Mouse (Mus musculus) forebrain, embryonic 14.5 days (tissue): ENCODE data around the gene Pibf1. TPM values are rescaled to one million over a fixed set of nuclear protein-coding genes. Genes with fewer than 3 reads are reported as not detected.
A peak's percentile ranks its signal among the peaks of the same experiment; 100 is the strongest.

Experiments
- ATAC-seq: fragments of 200-750 bp; cut with Nextera tagmentation; 2 replicates; pipeline ENCODE4 v1.8.0; 2017; ENCODE audit warnings: mild to moderate bottlenecking, moderate library complexity
- DNase-seq: peaks from one replicate; pipeline ENCODE4 v3.0.0-alpha.2; 2015; ENCODE audit warnings: low spot score
- H3K27ac ChIP-seq: fragments of 300-500 bp; sonication (generic); 2 replicates; pipeline ENCODE4 v1.5.1; 2014; ENCODE audit warnings: low read depth, mild to moderate bottlenecking, control low read depth, low read length, moderate library complexity
- H3K27me3 ChIP-seq: fragments of 300-500 bp; sonication (generic); replicated peaks from 2 replicates; pipeline ENCODE4 v1.6.1; 2014; ENCODE audit warnings: low read length, control low read depth, mixed read lengths; ENCODE audit not compliant: control insufficient read depth, insufficient read depth
- H3K36me3 ChIP-seq: fragments of 300-500 bp; sonication (generic); 2 replicates; pipeline ENCODE4 v1.6.1; 2014; ENCODE audit warnings: low read length, control low read depth; ENCODE audit not compliant: control insufficient read depth, insufficient read depth
- H3K4me1 ChIP-seq: fragments of 300-500 bp; sonication (generic); 2 replicates; pipeline ENCODE4 v1.6.1; 2014; ENCODE audit warnings: antibody characterized with exemption, low read length, control low read depth; ENCODE audit not compliant: control insufficient read depth, insufficient read depth
- H3K4me2 ChIP-seq: fragments of 300-500 bp; sonication (generic); 2 replicates; pipeline ENCODE4 v1.6.1; 2014; ENCODE audit warnings: mild to moderate bottlenecking, control low read depth, low read length
- H3K4me3 ChIP-seq: fragments of 300-500 bp; sonication (generic); 2 replicates; pipeline ENCODE4 v1.5.1; 2014; ENCODE audit warnings: low read depth, low read length, control low read depth
- H3K9ac ChIP-seq: fragments of 300-500 bp; sonication (generic); 2 replicates; pipeline ENCODE4 v1.6.1; 2014; ENCODE audit warnings: mild to moderate bottlenecking, low read length, control low read depth, moderate library complexity
- H3K9me3 ChIP-seq: fragments of 300-500 bp; sonication (generic); replicated peaks from 2 replicates; pipeline ENCODE4 v1.6.1; 2016; ENCODE audit warnings: low read length, control low read depth, mixed read lengths; ENCODE audit not compliant: control insufficient read depth
- WGBS: fragments of 180-500 bp; shearing (Covaris S2); extraction: QIAGEN DNeasy Blood & Tissue Kit; methylation state at CpG from one replicate; pipeline ENCODE4 v1.1.7; 2014; 5-methylcytosine and 5-hydroxymethylcytosine counted together
- polyA plus RNA-seq: library from polyadenylated mRNA; unstranded; fragments of >200 nt; fragmentation: Nextera tagmentation; extraction: Ambion mirVana; gene quantifications from 2 replicates; pipeline ENCODE4 v1.2.1, GENCODE M21; 2014

Gene Pibf1
- polyA plus RNA-seq: 20.2 and 21.1 TPM in 2 replicates

DNA sequence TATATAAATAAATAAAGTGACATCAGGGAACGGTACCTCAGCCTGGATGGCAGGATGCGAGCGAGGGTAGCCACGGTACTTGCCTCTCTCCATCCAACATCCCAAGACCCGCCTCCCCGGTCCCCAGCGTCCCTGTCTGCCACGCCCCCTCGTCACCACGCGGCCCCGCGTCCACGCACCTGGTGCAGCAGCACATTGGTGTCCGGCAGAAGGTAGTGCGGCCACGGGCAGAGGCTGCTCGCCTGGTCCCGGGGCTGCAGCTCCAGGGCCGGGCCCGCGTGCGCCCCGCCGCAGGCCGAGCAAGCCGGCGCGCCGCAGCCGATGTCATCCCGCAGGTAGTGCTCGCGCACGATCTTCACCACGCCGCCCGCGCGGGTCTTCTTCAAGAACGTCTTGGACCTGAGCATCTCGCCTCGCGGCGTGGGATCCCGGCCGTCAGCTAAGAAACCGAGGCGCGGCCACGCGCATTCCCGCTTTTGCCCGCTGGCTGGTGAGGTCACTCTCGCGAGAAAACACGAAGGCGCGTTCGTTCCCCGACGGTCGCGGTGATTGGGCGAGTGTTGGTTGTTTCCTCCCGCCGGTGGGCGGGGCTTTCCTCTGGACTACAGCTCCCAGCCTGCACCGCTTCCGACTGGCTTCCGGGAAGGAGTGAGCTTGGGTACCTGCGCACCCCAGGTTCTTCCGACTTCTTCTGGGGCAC is at the start of gene Pibf1, which contains the start of gene Dis3:
Gene Pibf1 (plus strand): TSS at position 158 of the 700 bp plus-strand sequence.
Gene Dis3 (minus strand): TSS at position 504 of the 700 bp plus-strand sequence.
- ATAC-seq: peak; percentile 100

DNA sequence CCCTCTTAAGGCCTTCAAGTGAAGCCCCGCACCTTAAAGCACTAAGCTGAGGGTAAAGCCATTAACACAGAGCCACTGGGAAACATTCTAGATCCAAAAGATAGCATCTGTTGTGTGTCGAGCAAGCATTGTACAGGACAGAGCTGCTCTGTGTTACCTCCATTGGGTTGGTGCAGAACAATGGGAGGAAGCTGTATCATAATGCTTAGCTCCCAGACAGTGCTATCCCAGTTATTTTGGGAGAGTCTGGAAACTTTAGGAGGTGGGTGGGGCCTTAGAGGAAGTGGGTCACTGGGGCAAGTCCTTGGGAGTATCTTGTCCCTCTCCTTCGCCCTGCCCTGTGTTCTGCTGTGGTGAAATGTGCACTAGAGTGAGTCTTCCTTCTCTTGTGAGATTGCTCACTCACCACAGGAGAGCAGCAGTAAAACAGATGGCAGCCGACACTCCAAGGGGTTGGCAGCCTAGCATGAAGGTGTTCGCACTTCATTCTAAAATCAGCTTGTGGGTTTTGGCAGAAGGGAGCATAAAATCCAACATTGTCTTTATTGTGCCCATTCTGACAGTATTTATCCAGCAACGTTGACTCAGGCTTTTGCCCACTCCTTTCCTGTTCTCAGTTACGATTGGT is 40.2 kb upstream of the Pibf1 start:
- peak; percentile 32 for DNase-seq
- Histone ChIP-seq H3K9me3 (no peaks in the 10 kb centered on the region), H3K4me1 (no peaks in the 10 kb centered on the region), H3K27me3 (no peaks in the 10 kb centered on the region), H3K36me3 (peaks cover 26% of the 10 kb centered on the region), H3K4me2 (no peak overlapping the region), H3K4me3 (no peak overlapping the region), H3K9ac (no peak overlapping the region), H3K27ac (no peak overlapping the region)
- 85% methylated on average over 7 of the region's 7 CpGs for WGBS
- ATAC-seq: peak; percentile 48; the same call in 1 of the 2 replicates

More for the DNA sequence above, at the start of gene Pibf1, which contains the start of gene Dis3:
- peak within 1 kb of the TSS; percentile 94 for H3K4me3 ChIP-seq
- peak; percentile 99 for DNase-seq
- peaks cover 45% of the 10 kb centered on the region for H3K36me3 ChIP-seq
- H3K4me1 ChIP-seq: peaks cover 8% of the 10 kb centered on the region; the same call in 1 of the 2 replicates
- peak within 1 kb of the TSS; percentile 63 for H3K4me2 ChIP-seq
- H3K27me3 ChIP-seq: no peaks in the 10 kb centered on the region
- peak within 1 kb of the TSS; percentile 72 for H3K27ac ChIP-seq
- under 1% methylated on average over 71 of the region's 73 CpGs for WGBS
- H3K9me3 ChIP-seq: no peaks in the 10 kb centered on the region
- peak within 1 kb of the TSS; percentile 90 for H3K9ac ChIP-seq

- DNase-seq: peak; percentile 51
- ATAC-seq: peak; percentile 66; the same call in 1 of the 2 replicates
- H3K4me1 ChIP-seq: no peaks in the 10 kb centered on the region
- no peaks in the 10 kb centered on the region for H3K9me3 ChIP-seq
- 80% methylated on average over 12 of the region's 12 CpGs for WGBS
- H3K9ac ChIP-seq: no peak overlapping the region
- H3K4me2 ChIP-seq: peak overlapping the region; percentile 12; the same call in 1 of the 2 replicates
- no peaks in the 10 kb centered on the region for H3K27me3 ChIP-seq
- H3K36me3 ChIP-seq: peaks cover 26% of the 10 kb centered on the region
- no peak overlapping the region for H3K27ac ChIP-seq
- H3K4me3 ChIP-seq: no peak overlapping the region
Measured at GRCm38 (mm10) chr14:99060616-99061015, 38.6 kb upstream of the Pibf1 start.

DNA sequence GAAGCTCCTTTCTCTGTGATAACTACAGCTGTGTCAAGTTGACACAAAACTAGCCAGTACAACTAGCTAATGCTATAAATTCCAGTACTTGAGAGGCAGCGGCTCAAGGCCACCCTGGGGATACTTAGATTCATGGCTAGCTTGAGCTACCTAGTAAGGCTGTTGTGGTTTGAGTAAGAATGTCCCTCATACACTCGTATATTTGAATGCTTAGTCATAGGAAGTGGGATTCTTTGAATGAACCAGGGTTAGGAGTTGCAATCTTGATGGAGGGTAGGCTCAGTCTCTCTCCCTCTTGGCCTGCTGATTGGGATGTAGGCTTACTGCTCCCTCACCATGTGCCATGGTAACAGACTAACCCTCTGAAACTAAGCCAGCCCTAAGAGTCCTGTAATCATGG is 36.1 kb upstream of the Pibf1 start:
- peaks cover 23% of the 10 kb centered on the region for H3K36me3 ChIP-seq
- H3K9me3 ChIP-seq: no peaks in the 10 kb centered on the region
- no peaks in the 10 kb centered on the region for H3K4me1 ChIP-seq
- ATAC-seq (no peak), DNase-seq (no peak)
- no peak overlapping the region for H3K4me3 ChIP-seq
- 94% methylated on average over 2 of the region's 2 CpGs for WGBS
- H3K27me3 ChIP-seq: no peaks in the 10 kb centered on the region
- no peak overlapping the region for H3K9ac ChIP-seq
- no peak overlapping the region for H3K4me2 ChIP-seq
- no peak overlapping the region for H3K27ac ChIP-seq

DNA sequence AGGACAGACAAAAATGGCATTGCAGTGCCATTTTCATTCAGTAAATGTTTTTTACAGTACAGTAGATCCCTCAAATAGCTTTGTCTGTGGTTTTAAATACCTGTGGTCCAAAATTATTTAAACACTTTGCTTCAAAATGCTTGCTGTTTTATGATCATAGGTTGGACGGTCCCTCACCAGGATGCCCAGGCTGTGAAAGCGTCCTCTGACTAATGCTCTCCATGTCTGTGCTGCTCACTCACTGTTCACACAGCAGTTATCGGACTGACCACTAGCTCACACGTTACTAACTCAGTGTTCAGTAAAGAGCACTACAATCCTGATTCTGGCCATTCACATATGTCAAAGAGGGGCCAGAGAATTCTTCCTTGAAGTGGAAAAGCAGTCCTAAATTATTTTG is 28.1 kb upstream of the Pibf1 start:
- Histone ChIP-seq H3K27me3 (no peaks in the 10 kb centered on the region), H3K4me1 (no peaks in the 10 kb centered on the region), H3K4me2 (no peak overlapping the region), H3K36me3 (peaks cover 40% of the 10 kb centered on the region), H3K4me3 (no peak overlapping the region), H3K27ac (no peak overlapping the region), H3K9ac (no peak overlapping the region), H3K9me3 (no peaks in the 10 kb centered on the region)
- no peak for DNase-seq
- ATAC-seq: 0 out of 2 replicates have a peak, but pooled peaks have one; percentile 32
- WGBS: 91% methylated on average over 4 of the region's 4 CpGs

DNA sequence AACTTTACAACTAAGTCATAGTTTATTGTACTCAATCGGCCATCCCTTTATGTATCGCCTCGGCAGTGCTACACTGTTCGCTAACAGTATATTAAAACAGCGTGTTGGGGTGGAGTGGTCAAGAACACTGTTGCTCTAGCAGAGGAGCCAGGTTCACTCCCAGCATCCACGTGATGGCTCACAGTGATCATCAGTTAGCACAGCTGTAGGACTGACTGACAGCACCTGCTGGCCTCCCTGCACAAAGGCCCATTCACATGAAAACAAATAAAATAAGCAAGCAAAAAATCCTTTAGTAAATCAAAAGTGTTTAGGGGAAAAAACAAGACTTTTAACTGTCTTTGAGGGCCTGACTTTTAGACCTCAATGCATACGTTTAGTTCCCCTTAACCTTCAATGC is 10.3 kb upstream of the Pibf1 start:
- H3K36me3 ChIP-seq: peaks cover 78% of the 10 kb centered on the region

DNA sequence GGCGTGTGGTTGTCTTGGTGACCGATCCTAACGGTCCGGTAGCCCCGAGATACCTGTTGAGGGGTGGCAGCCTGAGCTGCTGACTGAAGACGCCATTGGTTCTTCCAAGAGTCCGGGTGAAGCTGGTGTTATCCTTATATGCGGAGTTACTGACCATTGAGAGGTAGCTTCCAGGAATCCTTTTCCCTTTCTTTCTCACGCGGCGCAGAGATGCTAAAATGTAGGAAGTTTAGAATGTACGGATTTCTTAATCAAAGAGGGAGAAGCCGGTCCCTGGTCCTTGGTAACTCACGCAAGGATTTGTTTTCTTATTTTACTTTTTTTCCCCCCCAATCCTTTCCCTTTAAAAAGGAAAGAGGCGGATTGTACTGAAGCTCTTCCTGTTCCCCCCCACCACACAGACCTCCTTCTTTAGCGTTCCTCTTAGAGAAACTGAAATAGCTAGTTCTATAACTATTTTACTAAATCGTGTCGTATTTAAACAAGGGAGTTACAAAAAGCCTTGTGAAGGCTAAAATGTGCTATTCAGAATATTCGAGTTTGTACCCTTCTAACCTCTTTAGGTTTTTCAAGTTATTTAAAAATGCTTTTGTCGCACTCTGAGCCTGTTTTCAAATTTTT is 853 bp downstream of the Pibf1 start:
- Histone ChIP-seq H3K9ac (peak overlapping the region; percentile 71), H3K36me3 (peaks cover 46% of the 10 kb centered on the region), H3K4me3 (peak overlapping the region; percentile 94), H3K9me3 (no peaks in the 10 kb centered on the region), H3K27me3 (no peaks in the 10 kb centered on the region), H3K4me2 (peak overlapping the region; percentile 55), H3K27ac (no peak overlapping the region), H3K4me1 (peaks cover 8% of the 10 kb centered on the region; the same call in 1 of the 2 replicates)
- ATAC-seq (no peak), DNase-seq (no peak)
- 7% methylated on average over 20 of the region's 20 CpGs for WGBS

More for the DNA sequence above, 10.3 kb upstream of the Pibf1 start:
- H3K4me2 ChIP-seq: no peak overlapping the region
- H3K9me3 ChIP-seq: no peaks in the 10 kb centered on the region
- H3K27ac ChIP-seq: no peak overlapping the region
- H3K27me3 ChIP-seq: no peaks in the 10 kb centered on the region
- no peak overlapping the region for H3K9ac ChIP-seq
- H3K4me3 ChIP-seq: no peak overlapping the region
- 90% methylated on average over 7 of the region's 7 CpGs for WGBS
- DNase-seq (no peak), ATAC-seq (no peak)
- H3K4me1 ChIP-seq: no peaks in the 10 kb centered on the region

- Histone ChIP-seq H3K9ac (no peak overlapping the region), H3K9me3 (no peaks in the 10 kb centered on the region), H3K4me3 (no peak overlapping the region), H3K36me3 (peaks cover 43% of the 10 kb centered on the region), H3K4me2 (no peak overlapping the region), H3K27ac (no peak overlapping the region), H3K27me3 (no peaks in the 10 kb centered on the region), H3K4me1 (peaks cover 8% of the 10 kb centered on the region; the same call in 1 of the 2 replicates)
- 93% methylated on average over 4 of the region's 4 CpGs for WGBS
- DNase-seq: no peak
- ATAC-seq: no peak
Measured at GRCm38 (mm10) chr14:99103050-99103449, 3.8 kb downstream of the Pibf1 start.
